Mouse (Mus musculus) urinary bladder, postnatal 25 days (tissue): Measurements from ENCODE around the gene Lrch2.
"Not testable (repeated sequence)": the region's sequence is repeated elsewhere in the genome, so short reads cannot be mapped to it uniquely, and the experiment has no call there.

Experiments
- DNase-seq: peaks from one replicate; pipeline ENCODE4 v3.0.0; 2022; ENCODE audit warnings: low spot score

The Lrch2 gene

GRCm38 (mm10) chrX:147553421-147554201, at the start of gene Lrch2:
Gene Lrch2 (minus strand): TSS chrX:147554081.
- DNase-seq, result peak; percentile 3

GRCm38 (mm10) chrX:147540934-147541870, 12.7 kb downstream of the Lrch2 start:
- no peak for DNase-seq

- DNase-seq, result no peak
Observed at GRCm38 (mm10) chrX:147538377-147538776, 15.5 kb downstream of the Lrch2 start.

GRCm38 (mm10) chrX:147537117-147537516, 16.8 kb downstream of the Lrch2 start:
- not testable (repeated sequence) for DNase-seq

- no peak for DNase-seq
Observed at GRCm38 (mm10) chrX:147535616-147536015, 18.3 kb downstream of the Lrch2 start.

- DNase-seq, result no peak
Observed at GRCm38 (mm10) chrX:147531675-147532074, 22.2 kb downstream of the Lrch2 start.

- no peak for DNase-seq
Observed at GRCm38 (mm10) chrX:147527646-147528172, 26.2 kb downstream of the Lrch2 start.

GRCm38 (mm10) chrX:147489551-147489950, 64.3 kb downstream of the Lrch2 start:
- DNase-seq, result no peak

GRCm38 (mm10) chrX:147453610-147454009, 100.3 kb downstream of the Lrch2 start, which contains the start of gene Vmn1r239-ps:
Gene Vmn1r239-ps (minus strand): TSS chrX:147453710.
- not testable (repeated sequence) for DNase-seq

GRCm38 (mm10) chrX:147443386-147443785, 110.5 kb downstream of the Lrch2 start:
- no peak for DNase-seq

GRCm38 (mm10) chrX:147435400-147435799, 118.5 kb downstream of the Lrch2 start:
- DNase-seq, result no peak

- DNase-seq, result no peak
Observed at GRCm38 (mm10) chrX:147429753-147430152, 124.1 kb downstream of the Lrch2 start.

GRCm38 (mm10) chrX:147429129-147429528, 124.8 kb downstream of the Lrch2 start, which contains the start of gene Il13ra2:
Gene Il13ra2 (minus strand): TSS chrX:147429192.
- DNase-seq, result no peak
